Mouse (Mus musculus): ENCODE measurements around the gene Itgb2l. TPM values are rescaled to one million over a fixed set of nuclear protein-coding genes. Genes with fewer than 3 reads are reported as not detected.

Gene Itgb2l
- total RNA-seq, 2 experiments from 2014 or later: not detected

DNA sequence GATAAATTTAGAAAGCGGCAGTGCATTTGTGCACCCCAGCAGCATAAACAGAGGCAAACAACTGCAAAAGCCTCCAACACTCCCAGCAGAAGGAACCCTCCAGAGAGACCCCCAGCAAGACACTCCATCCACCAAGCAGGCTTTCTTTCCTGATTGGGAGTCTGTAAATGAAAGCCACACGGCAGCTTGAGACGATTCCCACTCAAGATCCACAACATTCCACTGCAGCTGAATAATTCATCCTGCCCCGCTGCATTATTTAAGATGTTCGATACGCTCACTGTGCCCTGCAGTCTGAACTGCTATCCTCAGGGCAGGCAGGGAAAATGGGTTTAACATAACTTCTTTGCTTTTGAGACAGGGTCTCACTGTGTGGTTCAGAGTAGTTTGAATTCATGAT lies 41.1 kb downstream of the Itgb2l start:
- H3K27ac ChIP-seq: no peak overlapping the region
- DNase-seq: no peak
- intact Hi-C loops (cut with DNase I): no loop called here
- no peak for TF ChIP-seq CTCF (IDR thresholded peaks at IDR 0.05)
- no peak overlapping the region for H3K4me3 ChIP-seq

GRCm38 (mm10) chr16:96400046-96400445 lies 43.4 kb downstream of the Itgb2l start:
- intact Hi-C loops (cut with DNase I): no loop called here
- Histone ChIP-seq H3K27ac (no peak overlapping the region), H3K4me3 (no peak overlapping the region)
- DNase-seq: no peak
- TF ChIP-seq CTCF (IDR thresholded peaks at IDR 0.05): no peak

DNA sequence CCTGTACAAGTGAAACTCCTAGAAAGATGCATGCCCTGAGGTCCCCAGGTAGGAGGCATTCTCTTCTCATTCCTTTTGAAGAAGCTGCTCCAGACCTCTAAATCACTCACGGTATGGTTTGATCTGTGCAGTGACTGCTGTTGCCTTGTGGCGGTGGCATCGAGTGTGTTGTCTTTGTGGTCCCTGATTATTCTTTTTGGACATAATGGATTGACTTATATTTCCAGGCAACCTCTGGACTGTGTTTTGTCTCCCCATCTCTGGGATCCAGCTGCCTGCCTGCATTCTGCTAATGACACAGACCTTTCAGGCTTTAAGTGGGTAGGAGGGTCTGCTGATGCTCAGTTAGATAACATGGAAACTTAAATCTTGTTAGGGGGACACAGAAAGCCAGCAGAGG lies 44.6 kb downstream of the Itgb2l start:
- no peak for DNase-seq
- TF ChIP-seq CTCF (IDR thresholded peaks at IDR 0.05): no peak
- Histone ChIP-seq H3K4me3 (no peak overlapping the region), H3K27ac (no peak overlapping the region)
- intact Hi-C loops (cut with DNase I): no loop called here

DNA sequence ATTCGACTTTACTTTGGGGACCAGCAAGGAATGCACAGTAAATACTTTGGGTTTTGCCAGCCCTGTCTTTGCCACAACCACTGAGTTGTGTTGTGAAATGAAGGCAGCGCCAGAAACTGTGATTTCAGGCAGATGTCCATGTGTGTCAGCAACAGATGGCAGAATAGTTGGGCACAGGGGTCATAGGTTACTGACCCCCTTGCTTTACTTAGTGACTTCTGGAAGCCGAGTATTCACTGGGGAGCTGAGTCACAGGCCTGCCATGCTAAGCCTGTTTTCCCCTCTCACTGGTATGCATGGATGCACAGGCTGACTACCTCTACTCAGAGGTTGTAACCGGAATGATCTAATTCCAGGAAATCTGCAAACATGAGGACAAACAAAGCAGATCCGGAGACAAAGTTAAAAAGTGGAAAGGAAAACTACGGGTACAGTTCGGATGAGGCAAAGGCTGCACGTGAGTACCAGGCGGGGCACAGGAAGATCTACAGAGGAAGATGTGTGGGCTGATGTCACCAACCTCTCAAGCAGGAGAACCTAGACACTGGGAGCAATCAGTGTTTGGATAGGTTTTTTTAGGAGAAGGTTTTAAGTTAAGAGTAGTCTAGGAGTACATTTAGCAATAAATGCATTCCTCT lies 47.3 kb downstream of the Itgb2l start:
- Histone ChIP-seq H3K27ac (no peak overlapping the region), H3K4me3 (no peak overlapping the region)
- no peak for DNase-seq
- no peak for TF ChIP-seq CTCF (IDR thresholded peaks at IDR 0.05)
- intact Hi-C loops (cut with DNase I): no loop called here

GRCm38 (mm10) chr16:96395516-96395915 lies 47.9 kb downstream of the Itgb2l start:
- intact Hi-C loops (cut with DNase I): no loop called here
- no peak for TF ChIP-seq CTCF (IDR thresholded peaks at IDR 0.05)
- no peak overlapping the region for H3K4me3 ChIP-seq
- no peak overlapping the region for H3K27ac ChIP-seq
- no peak for DNase-seq

- TF ChIP-seq CTCF (IDR thresholded peaks at IDR 0.05): no peak
- DNase-seq: no peak
- no peak overlapping the region for H3K27ac ChIP-seq
- no peak overlapping the region for H3K4me3 ChIP-seq
- intact Hi-C loops (cut with DNase I): no loop called here
These were observed 52.3 kb downstream of the Itgb2l start for GRCm38 (mm10) chr16:96391070-96391469.

- intact Hi-C loops (cut with DNase I): no loop called here
These were observed 54.9 kb downstream of the Itgb2l start for GRCm38 (mm10) chr16:96388481-96388880.

GRCm38 (mm10) chr16:96387685-96388371 lies 55.6 kb downstream of the Itgb2l start:
- TF ChIP-seq CTCF (IDR thresholded peaks at IDR 0.05): no peak
- intact Hi-C loops (cut with DNase I): no loop called here
- no peak overlapping the region for H3K4me3 ChIP-seq
- H3K27ac ChIP-seq: no peak overlapping the region
- DNase-seq: no peak

More at GRCm38 (mm10) chr16:96388481-96388880, 54.9 kb downstream of the Itgb2l start:
- no peak for TF ChIP-seq CTCF (IDR thresholded peaks at IDR 0.05)
- no peak overlapping the region for H3K27ac ChIP-seq
- H3K4me3 ChIP-seq: no peak overlapping the region
- DNase-seq: no peak

- no peak for DNase-seq
- intact Hi-C loops (cut with DNase I): no loop called here
These were observed 58.7 kb downstream of the Itgb2l start for GRCm38 (mm10) chr16:96384741-96385140.

GRCm38 (mm10) chr16:96382496-96383181 lies 60.8 kb downstream of the Itgb2l start:
- Histone ChIP-seq H3K4me3 (no peak overlapping the region), H3K27ac (no peak overlapping the region)
- intact Hi-C loops (cut with DNase I): no loop called here
- no peak for DNase-seq
- TF ChIP-seq CTCF (IDR thresholded peaks at IDR 0.05): no peak

More at GRCm38 (mm10) chr16:96384741-96385140, 58.7 kb downstream of the Itgb2l start:
- TF ChIP-seq CTCF (IDR thresholded peaks at IDR 0.05): no peak
- H3K27ac ChIP-seq: no peak overlapping the region
- H3K4me3 ChIP-seq: no peak overlapping the region

GRCm38 (mm10) chr16:96381435-96381834 lies 62.0 kb downstream of the Itgb2l start:
- DNase-seq: no peak
- intact Hi-C loops (cut with DNase I): no loop called here
- Histone ChIP-seq H3K27ac (no peak overlapping the region), H3K4me3 (no peak overlapping the region)
- no peak for TF ChIP-seq CTCF (IDR thresholded peaks at IDR 0.05)

GRCm38 (mm10) chr16:96378111-96378510 lies 65.3 kb downstream of the Itgb2l start:
- Histone ChIP-seq H3K4me3 (no peak overlapping the region), H3K27ac (no peak overlapping the region)
- no peak for TF ChIP-seq CTCF (IDR thresholded peaks at IDR 0.05)
- no peak for DNase-seq
- intact Hi-C loops (cut with DNase I): no loop called here

GRCm38 (mm10) chr16:96376342-96376741 lies 67.1 kb downstream of the Itgb2l start:
- no peak for TF ChIP-seq CTCF (IDR thresholded peaks at IDR 0.05)
- H3K27ac ChIP-seq: no peak overlapping the region
- H3K4me3 ChIP-seq: no peak overlapping the region
- DNase-seq: no peak
- intact Hi-C loops (cut with DNase I): no loop called here

All from gastrocnemius, adult 2 months (tissue).